Mouse (Mus musculus): ENCODE measurements around the gene Apbb2. TPM values are rescaled to one million over a fixed set of nuclear protein-coding genes. Genes with fewer than 3 reads are reported as not detected.

Gene Apbb2
- polyA plus RNA-seq, 1 experiment from 2014 or later: 27.8 TPM

DNA sequence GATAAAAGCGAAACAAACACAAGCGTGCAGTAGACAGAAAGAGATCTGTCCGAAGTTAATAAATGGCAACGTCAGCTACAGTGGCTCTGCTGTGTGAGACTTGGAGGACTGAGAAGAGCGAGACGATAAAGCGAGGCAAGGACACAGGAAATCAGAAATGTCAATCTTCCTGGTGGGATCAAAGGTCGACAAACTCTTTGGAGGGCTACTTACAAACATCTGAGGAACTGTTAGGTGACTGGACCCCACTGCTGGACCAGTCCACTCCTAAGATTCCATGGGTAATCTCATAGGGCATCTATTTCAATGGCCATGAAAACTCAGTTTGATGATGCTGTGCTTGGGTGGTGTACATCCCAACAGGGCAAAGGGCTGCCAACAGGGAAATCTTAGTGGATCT lies 155.9 kb downstream of the Apbb2 start:
- Histone ChIP-seq H3K36me3 (replicated peaks; ENCODE audit: control insufficient read depth, insufficient read depth, low read depth, low read length) (no peaks in the 10 kb centered on the region), H3K9me3 (replicated peaks; ENCODE audit: control insufficient read depth, low read length) (no peaks in the 10 kb centered on the region), H3K4me1 (ENCODE audit: control insufficient read depth, insufficient read depth, low read length) (no peaks in the 10 kb centered on the region), H3K4me2 (ENCODE audit: low read depth, low read length) (no peak overlapping the region), H3K27me3 (ENCODE audit: control insufficient read depth, insufficient read depth, low read length) (no peaks in the 10 kb centered on the region), H3K27ac (replicated peaks; ENCODE audit: low read depth, low read length) (no peak overlapping the region), H3K9ac (replicated peaks; ENCODE audit: low read length) (no peak overlapping the region), H3K4me3 (ENCODE audit: low read depth, low read length) (no peak overlapping the region)
- ATAC-seq (replicated peaks; ENCODE audit: insufficient number of reproducible peaks, low FRiP score, low TSS enrichment, low read depth) (no peak), DNase-seq (ENCODE audit: low spot score) (no peak)
- 62% methylated on average over 8 of the region's 8 CpGs for WGBS

DNA sequence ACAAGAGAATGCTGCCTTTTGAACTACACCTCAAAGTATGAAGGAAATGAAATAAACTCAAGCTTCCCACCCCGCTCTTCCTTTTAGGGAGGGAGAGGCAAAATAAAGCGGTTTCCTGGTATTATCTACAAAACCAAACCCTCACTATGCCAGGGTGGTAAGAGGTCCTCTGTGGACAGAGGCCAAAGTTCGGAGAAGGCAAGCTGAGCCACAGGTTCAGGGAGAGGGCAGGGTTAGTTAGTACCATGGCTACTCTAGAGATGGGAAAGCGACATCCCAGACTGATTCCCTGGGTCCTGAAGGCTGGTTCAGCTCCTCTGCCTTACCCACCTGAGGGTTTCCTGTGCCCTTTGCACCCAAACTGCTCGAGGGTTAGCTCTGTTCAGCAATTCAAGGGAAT lies 159.7 kb downstream of the Apbb2 start:
- Histone ChIP-seq H3K4me3 (ENCODE audit: low read depth, low read length) (no peak overlapping the region), H3K4me2 (ENCODE audit: low read depth, low read length) (no peak overlapping the region), H3K4me1 (ENCODE audit: control insufficient read depth, insufficient read depth, low read length) (no peaks in the 10 kb centered on the region), H3K27ac (replicated peaks; ENCODE audit: low read depth, low read length) (no peak overlapping the region), H3K9me3 (replicated peaks; ENCODE audit: control insufficient read depth, low read length) (no peaks in the 10 kb centered on the region), H3K36me3 (replicated peaks; ENCODE audit: control insufficient read depth, insufficient read depth, low read depth, low read length) (no peaks in the 10 kb centered on the region), H3K27me3 (ENCODE audit: control insufficient read depth, insufficient read depth, low read length) (no peaks in the 10 kb centered on the region), H3K9ac (replicated peaks; ENCODE audit: low read length) (no peak overlapping the region)
- DNase-seq (ENCODE audit: low spot score) (no peak), ATAC-seq (replicated peaks; ENCODE audit: insufficient number of reproducible peaks, low FRiP score, low TSS enrichment, low read depth) (no peak)
- WGBS: 66% methylated on average over 5 of the region's 5 CpGs

DNA sequence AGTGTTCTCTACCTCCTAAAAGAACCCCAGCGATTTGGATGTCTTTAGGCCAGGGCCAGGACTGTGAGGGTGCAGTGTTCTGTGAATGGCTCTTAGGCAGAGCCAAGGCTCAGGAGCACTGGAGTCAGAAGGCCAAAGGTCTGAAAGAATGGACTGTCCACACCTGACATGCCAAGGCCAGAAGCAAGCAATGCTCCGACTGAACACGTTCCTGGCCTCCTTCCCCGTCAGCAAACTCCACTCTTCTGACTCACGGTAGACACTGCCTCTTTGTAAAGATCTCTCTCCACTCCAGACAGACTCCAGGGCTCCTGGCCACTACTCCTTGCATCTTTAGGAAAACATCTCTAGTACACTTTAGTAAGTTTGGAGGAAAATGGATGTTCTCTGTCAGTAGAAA lies 163.3 kb downstream of the Apbb2 start:
- H3K27me3 ChIP-seq (ENCODE audit: control insufficient read depth, insufficient read depth, low read length): no peaks in the 10 kb centered on the region
- no peak overlapping the region for H3K4me3 ChIP-seq (ENCODE audit: low read depth, low read length)
- no peaks in the 10 kb centered on the region for H3K36me3 ChIP-seq (replicated peaks; ENCODE audit: control insufficient read depth, insufficient read depth, low read depth, low read length)
- no peaks in the 10 kb centered on the region for H3K4me1 ChIP-seq (ENCODE audit: control insufficient read depth, insufficient read depth, low read length)
- ATAC-seq (replicated peaks; ENCODE audit: insufficient number of reproducible peaks, low FRiP score, low TSS enrichment, low read depth): no peak
- no peak overlapping the region for H3K9ac ChIP-seq (replicated peaks; ENCODE audit: low read length)
- no peak overlapping the region for H3K27ac ChIP-seq (replicated peaks; ENCODE audit: low read depth, low read length)
- H3K4me2 ChIP-seq (ENCODE audit: low read depth, low read length): no peak overlapping the region
- H3K9me3 ChIP-seq (replicated peaks; ENCODE audit: control insufficient read depth, low read length): no peaks in the 10 kb centered on the region
- DNase-seq (ENCODE audit: low spot score): no peak
- 91% methylated on average over 5 of the region's 5 CpGs for WGBS

DNA sequence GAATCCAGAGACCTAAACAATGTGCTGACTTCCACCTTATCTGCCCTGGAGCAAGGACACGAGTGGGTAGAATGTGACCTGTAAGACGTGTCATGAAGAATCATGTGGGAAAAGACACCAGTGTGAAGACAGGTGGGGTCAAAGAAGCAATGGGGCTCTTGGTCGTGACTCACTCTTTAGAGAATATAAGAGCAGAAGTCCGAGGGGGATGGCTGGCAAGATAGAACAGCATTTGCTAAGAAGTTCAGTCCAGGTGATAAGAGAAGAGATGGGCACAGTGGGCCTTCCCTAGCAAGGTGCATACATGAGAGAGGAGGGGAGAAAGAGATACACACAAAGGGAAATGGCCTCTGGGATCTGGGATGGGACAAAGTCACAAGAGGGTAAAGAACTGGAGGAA lies 163.8 kb downstream of the Apbb2 start:
- Histone ChIP-seq H3K9me3 (replicated peaks; ENCODE audit: control insufficient read depth, low read length) (no peaks in the 10 kb centered on the region), H3K27ac (replicated peaks; ENCODE audit: low read depth, low read length) (no peak overlapping the region), H3K36me3 (replicated peaks; ENCODE audit: control insufficient read depth, insufficient read depth, low read depth, low read length) (no peaks in the 10 kb centered on the region), H3K9ac (replicated peaks; ENCODE audit: low read length) (no peak overlapping the region), H3K4me2 (ENCODE audit: low read depth, low read length) (no peak overlapping the region), H3K27me3 (ENCODE audit: control insufficient read depth, insufficient read depth, low read length) (no peaks in the 10 kb centered on the region), H3K4me3 (ENCODE audit: low read depth, low read length) (no peak overlapping the region), H3K4me1 (ENCODE audit: control insufficient read depth, insufficient read depth, low read length) (no peaks in the 10 kb centered on the region)
- WGBS: 84% methylated on average over 4 of the region's 4 CpGs
- ATAC-seq (replicated peaks; ENCODE audit: insufficient number of reproducible peaks, low FRiP score, low TSS enrichment, low read depth) (no peak), DNase-seq (ENCODE audit: low spot score) (no peak)

DNA sequence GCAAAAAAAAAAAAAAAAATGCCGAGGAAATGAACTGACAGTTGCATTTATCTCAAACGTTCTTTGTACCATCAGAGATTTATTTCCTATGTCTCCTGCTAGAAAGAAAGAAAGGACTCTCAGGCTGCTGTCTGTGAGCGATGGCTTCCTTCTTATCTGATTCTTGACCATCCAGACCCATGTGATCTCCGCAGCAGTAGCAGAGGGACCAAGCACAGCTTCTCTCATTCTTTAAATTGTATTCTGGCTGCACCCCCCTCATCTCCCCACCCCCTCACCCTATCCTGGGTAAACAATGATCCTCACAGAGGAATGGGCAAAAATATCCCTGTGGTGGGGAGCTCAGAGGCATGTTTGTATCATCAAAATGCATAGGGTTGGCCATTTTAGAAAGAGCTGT lies 165.5 kb downstream of the Apbb2 start:
- Histone ChIP-seq H3K36me3 (replicated peaks; ENCODE audit: control insufficient read depth, insufficient read depth, low read depth, low read length) (no peaks in the 10 kb centered on the region), H3K9ac (replicated peaks; ENCODE audit: low read length) (no peak overlapping the region), H3K4me1 (ENCODE audit: control insufficient read depth, insufficient read depth, low read length) (no peaks in the 10 kb centered on the region), H3K27ac (replicated peaks; ENCODE audit: low read depth, low read length) (no peak overlapping the region), H3K4me3 (ENCODE audit: low read depth, low read length) (no peak overlapping the region), H3K4me2 (ENCODE audit: low read depth, low read length) (no peak overlapping the region), H3K9me3 (replicated peaks; ENCODE audit: control insufficient read depth, low read length) (no peaks in the 10 kb centered on the region), H3K27me3 (ENCODE audit: control insufficient read depth, insufficient read depth, low read length) (no peaks in the 10 kb centered on the region)
- ATAC-seq (replicated peaks; ENCODE audit: insufficient number of reproducible peaks, low FRiP score, low TSS enrichment, low read depth) (no peak), DNase-seq (ENCODE audit: low spot score) (no peak)
- 76% methylated on average over 4 of the region's 4 CpGs for WGBS

DNA sequence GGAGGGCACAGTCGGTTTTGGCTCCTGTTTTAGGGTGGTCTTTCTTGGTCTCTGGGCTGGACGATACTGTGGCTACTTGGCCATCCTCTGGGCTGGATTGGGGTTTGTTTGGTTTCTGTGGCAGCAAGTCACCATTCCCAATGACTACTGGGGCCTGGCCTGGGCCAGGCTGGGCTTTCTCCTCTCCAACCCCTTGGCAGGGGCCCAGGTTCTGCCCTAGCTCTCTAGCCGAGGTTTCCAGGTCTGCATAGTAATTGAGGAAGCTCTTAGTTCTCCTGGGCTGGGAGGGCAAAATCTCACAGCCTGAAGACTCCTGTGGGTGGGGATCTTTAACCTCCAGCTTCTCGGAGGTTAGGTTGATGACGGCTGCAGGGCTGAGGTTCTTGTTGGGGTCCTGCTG lies 167.0 kb downstream of the Apbb2 start:
- DNase-seq (ENCODE audit: low spot score) (no peak), ATAC-seq (replicated peaks; ENCODE audit: insufficient number of reproducible peaks, low FRiP score, low TSS enrichment, low read depth) (no peak)
- no peak overlapping the region for H3K4me3 ChIP-seq (ENCODE audit: low read depth, low read length)
- no peaks in the 10 kb centered on the region for H3K27me3 ChIP-seq (ENCODE audit: control insufficient read depth, insufficient read depth, low read length)
- no peaks in the 10 kb centered on the region for H3K36me3 ChIP-seq (replicated peaks; ENCODE audit: control insufficient read depth, insufficient read depth, low read depth, low read length)
- no peak overlapping the region for H3K9ac ChIP-seq (replicated peaks; ENCODE audit: low read length)
- H3K9me3 ChIP-seq (replicated peaks; ENCODE audit: control insufficient read depth, low read length): no peaks in the 10 kb centered on the region
- H3K27ac ChIP-seq (replicated peaks; ENCODE audit: low read depth, low read length): no peak overlapping the region
- 88% methylated on average over 5 of the region's 5 CpGs for WGBS
- H3K4me1 ChIP-seq (ENCODE audit: control insufficient read depth, insufficient read depth, low read length): no peaks in the 10 kb centered on the region
- no peak overlapping the region for H3K4me2 ChIP-seq (ENCODE audit: low read depth, low read length)

DNA sequence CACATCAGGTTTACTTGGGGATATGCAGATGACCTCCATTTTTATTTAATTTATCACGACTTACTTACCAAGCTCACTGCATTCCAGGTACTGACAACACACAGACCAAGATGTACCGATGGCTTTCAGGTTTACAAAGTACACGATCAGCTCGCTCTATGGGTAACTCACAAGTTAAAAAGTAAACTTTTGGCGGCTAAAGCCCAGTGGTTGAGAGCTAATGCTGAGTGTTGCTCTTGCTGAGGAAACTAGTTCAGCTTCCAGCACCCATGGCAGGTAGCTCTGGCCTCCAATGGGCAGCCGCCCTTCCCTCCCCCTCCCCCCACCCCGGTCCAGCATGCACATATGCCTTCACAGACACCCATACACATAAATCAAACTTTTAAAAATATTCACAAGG lies 173.1 kb downstream of the Apbb2 start:
- H3K27me3 ChIP-seq (ENCODE audit: control insufficient read depth, insufficient read depth, low read length): no peaks in the 10 kb centered on the region
- no peak overlapping the region for H3K4me2 ChIP-seq (ENCODE audit: low read depth, low read length)
- H3K9ac ChIP-seq (replicated peaks; ENCODE audit: low read length): no peak overlapping the region
- DNase-seq (ENCODE audit: low spot score): no peak
- no peaks in the 10 kb centered on the region for H3K4me1 ChIP-seq (ENCODE audit: control insufficient read depth, insufficient read depth, low read length)
- 90% methylated on average over 7 of the region's 7 CpGs for WGBS
- H3K36me3 ChIP-seq (replicated peaks; ENCODE audit: control insufficient read depth, insufficient read depth, low read depth, low read length): no peaks in the 10 kb centered on the region
- ATAC-seq (replicated peaks; ENCODE audit: insufficient number of reproducible peaks, low FRiP score, low TSS enrichment, low read depth): no peak
- H3K27ac ChIP-seq (replicated peaks; ENCODE audit: low read depth, low read length): no peak overlapping the region
- no peak overlapping the region for H3K4me3 ChIP-seq (ENCODE audit: low read depth, low read length)
- no peaks in the 10 kb centered on the region for H3K9me3 ChIP-seq (replicated peaks; ENCODE audit: control insufficient read depth, low read length)

DNA sequence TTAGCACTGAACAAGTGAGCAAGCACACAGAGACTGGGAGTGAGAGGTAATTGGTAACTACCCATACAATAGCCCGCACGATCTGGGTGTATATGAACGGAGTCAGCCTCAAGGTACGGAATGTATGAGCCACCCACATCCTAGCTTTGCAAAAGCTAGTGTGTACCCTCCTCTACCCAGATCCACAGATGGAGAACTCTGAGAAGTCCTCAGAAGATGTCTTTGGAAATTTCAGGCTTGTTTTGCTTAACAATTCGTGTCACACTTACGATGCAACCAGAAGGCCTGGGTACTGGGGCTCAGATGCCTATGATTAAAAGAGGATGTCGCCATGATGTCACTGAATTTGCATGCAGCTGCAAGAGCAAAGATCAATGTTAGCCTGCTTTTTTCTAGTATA lies 176.3 kb downstream of the Apbb2 start:
- Histone ChIP-seq H3K36me3 (replicated peaks; ENCODE audit: control insufficient read depth, insufficient read depth, low read depth, low read length) (no peaks in the 10 kb centered on the region), H3K9ac (replicated peaks; ENCODE audit: low read length) (no peak overlapping the region), H3K9me3 (replicated peaks; ENCODE audit: control insufficient read depth, low read length) (no peaks in the 10 kb centered on the region), H3K27me3 (ENCODE audit: control insufficient read depth, insufficient read depth, low read length) (no peaks in the 10 kb centered on the region), H3K4me3 (ENCODE audit: low read depth, low read length) (no peak overlapping the region), H3K4me1 (ENCODE audit: control insufficient read depth, insufficient read depth, low read length) (no peaks in the 10 kb centered on the region), H3K27ac (replicated peaks; ENCODE audit: low read depth, low read length) (no peak overlapping the region), H3K4me2 (ENCODE audit: low read depth, low read length) (no peak overlapping the region)
- DNase-seq (ENCODE audit: low spot score) (no peak), ATAC-seq (replicated peaks; ENCODE audit: insufficient number of reproducible peaks, low FRiP score, low TSS enrichment, low read depth) (no peak)
- WGBS: 91% methylated on average over 7 of the region's 7 CpGs
